ENCODE assay signal across 8 mouse cellular contexts in the genomic region with DNA sequence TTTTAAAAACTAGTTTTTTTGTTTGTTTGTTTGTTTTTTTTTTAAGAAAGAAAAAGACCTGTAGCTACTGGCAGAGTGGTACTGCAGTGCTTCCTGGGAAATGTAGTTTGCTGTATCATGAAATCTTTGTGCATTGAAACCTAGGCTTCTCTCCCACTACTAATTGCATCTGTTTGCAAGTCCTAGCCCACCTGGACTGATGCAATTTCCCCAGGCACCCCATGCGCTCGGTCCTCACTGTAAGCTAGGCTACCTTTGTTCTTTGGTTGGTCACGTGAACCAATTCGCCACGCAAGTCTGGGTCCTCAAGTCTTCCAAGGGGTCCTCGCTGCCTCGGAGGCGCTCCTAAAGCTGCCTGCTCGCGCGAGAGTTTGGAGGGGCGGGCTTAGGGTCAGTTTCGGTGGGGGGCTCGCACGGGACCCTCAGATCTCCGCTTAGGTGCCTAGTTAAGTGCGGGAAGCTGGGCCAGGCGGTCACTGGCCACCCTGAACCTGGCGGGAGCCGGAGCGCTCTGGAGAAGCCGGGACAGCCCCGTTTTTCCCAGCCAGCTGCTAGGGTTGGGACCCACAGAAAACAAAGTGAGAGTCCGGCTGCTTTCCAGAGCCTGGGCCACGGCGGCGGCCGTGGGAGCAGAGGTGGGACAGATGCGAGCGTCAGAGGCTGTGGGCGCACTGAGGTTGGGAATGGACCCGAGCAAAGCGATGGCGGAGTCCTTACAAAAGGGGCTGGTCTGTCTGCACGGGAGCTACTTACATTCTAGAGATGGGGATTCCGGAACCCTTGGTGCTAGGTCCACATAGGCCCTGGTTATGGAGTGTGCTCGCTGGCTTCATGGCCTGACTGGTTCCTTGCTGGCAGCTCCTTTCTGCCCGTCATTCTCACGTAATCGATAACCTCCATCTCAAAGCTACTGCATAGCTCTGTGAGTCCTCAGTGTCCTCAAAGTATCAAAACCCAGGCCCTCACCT. TPM values are rescaled to one million over a fixed set of nuclear protein-coding genes. Genes with fewer than 3 reads are reported as not detected.
A peak's percentile ranks its signal among the peaks of the same experiment; 100 is the strongest.
DNase-seq lines count a peak whose midpoint lies in the region; ATAC-seq lines count a peak whose summit lies in the region.

Gene Cnpy2, plus strand, starts transcription at position 319 of the 968 bp plus-strand sequence.

- peak; percentile 90 for DNase-seq in adrenal gland, postnatal 14 days
- DNase-seq in heart, adult 11 months: peak; percentile 98
- DNase-seq in kidney, adult 11 months: peak; percentile 89
- DNase-seq in left cerebral cortex, postnatal 4 days: peak; percentile 94
- DNase-seq in midbrain, embryonic 11.5 days (ENCODE audit: low spot score, missing footprints): peak; percentile 99
- DNase-seq in right cerebral cortex, postnatal 4 days: peak; percentile 83
- DNase-seq in yolk sac, embryonic 10.5 days (ENCODE audit: low spot score): peak; percentile 96

- H3K9ac ChIP-seq in embryonic facial prominence, embryonic 12.5 days: peak within 1 kb of the TSS; percentile 93
- H3K9ac ChIP-seq in midbrain, embryonic 11.5 days (ENCODE audit: low read length): peak within 1 kb of the TSS; percentile 99

- peak within 1 kb of the TSS; percentile 80 for H3K4me2 ChIP-seq in embryonic facial prominence, embryonic 12.5 days (replicated peaks)
- H3K4me2 ChIP-seq in midbrain, embryonic 11.5 days: peak within 1 kb of the TSS; percentile 89

- H3K36me3 ChIP-seq in embryonic facial prominence, embryonic 12.5 days: peaks cover 62% of the 10 kb centered on the region
- H3K36me3 ChIP-seq in midbrain, embryonic 11.5 days (ENCODE audit: control insufficient read depth, insufficient read depth, low read length): peaks cover 29% of the 10 kb centered on the region

- H3K4me1 ChIP-seq in embryonic facial prominence, embryonic 12.5 days: peaks cover 10% of the 10 kb centered on the region
- peaks cover 11% of the 10 kb centered on the region for H3K4me1 ChIP-seq in midbrain, embryonic 11.5 days (ENCODE audit: control insufficient read depth, insufficient read depth, low read length)

- ATAC-seq in embryonic facial prominence, embryonic 12.5 days (ENCODE audit: insufficient number of reproducible peaks, insufficient read depth, low FRiP score, low TSS enrichment): peak; percentile 95
- ATAC-seq in midbrain, embryonic 11.5 days (ENCODE audit: low FRiP score): peak; percentile 97

- WGBS in embryonic facial prominence, embryonic 12.5 days: 0% methylated on average over 40 of the region's 40 CpGs
- WGBS in midbrain, embryonic 11.5 days: under 1% methylated on average over 40 of the region's 40 CpGs

- H3K27ac ChIP-seq in embryonic facial prominence, embryonic 12.5 days: peak within 1 kb of the TSS; percentile 97
- peak within 1 kb of the TSS; percentile 87 for H3K27ac ChIP-seq in midbrain, embryonic 11.5 days (ENCODE audit: low read depth, low read length)

- no peaks in the 10 kb centered on the region for H3K27me3 ChIP-seq in embryonic facial prominence, embryonic 12.5 days
- no peaks in the 10 kb centered on the region for H3K27me3 ChIP-seq in midbrain, embryonic 11.5 days (ENCODE audit: control insufficient read depth, insufficient read depth, low read length)

- H3K9me3 ChIP-seq in embryonic facial prominence, embryonic 12.5 days: no peaks in the 10 kb centered on the region
- H3K9me3 ChIP-seq in midbrain, embryonic 11.5 days (ENCODE audit: control insufficient read depth, low read length): no peaks in the 10 kb centered on the region

- H3K4me3 ChIP-seq in embryonic facial prominence, embryonic 12.5 days: peak within 1 kb of the TSS; percentile 76
- peak within 1 kb of the TSS; percentile 82 for H3K4me3 ChIP-seq in midbrain, embryonic 11.5 days (ENCODE audit: low read depth, low read length)

- intact Hi-C loops in left cerebral cortex, postnatal 4 days (cut with DNase I): no loop called here

RNA-seq across cellular contexts. Expression of gene Cnpy2, which starts in this region (rescaled TPM):
- 150 and 152 TPM in 2 replicates for total RNA-seq in adrenal gland, postnatal 14 days (2021)
- 306 and 319 TPM in 2 replicates for polyA plus RNA-seq in embryonic facial prominence, embryonic 12.5 days (2016; fragmentation: Nextera tagmentation; extraction: Ambion mirVana)
- total RNA-seq in left cerebral cortex, postnatal 4 days (2021): 10 to 100 TPM; 81.0 to 86.0 TPM
- 222 and 239 TPM in 2 replicates for polyA plus RNA-seq in midbrain, embryonic 11.5 days (2014; fragmentation: Nextera tagmentation; extraction: Ambion mirVana)

Comparison
In these comparisons a context has a peak if more than half of its experiments do, and no peak if none do; other contexts are left out.
1. Peak in every context shown above with its lines: DNase-seq, ATAC-seq, H3K4me3 ChIP-seq and H3K27ac ChIP-seq.